Mouse (Mus musculus) MEL (cell line): ENCODE results near the gene Pex14. TPM values are rescaled to one million over a fixed set of nuclear protein-coding genes. Genes with fewer than 3 reads are reported as not detected.

Experiments
- DNase-seq: peaks from one replicate; pipeline ENCODE4 v3.0.0; 2011; ENCODE audit warnings: low read depth, low spot score
- H3K27ac ChIP-seq: 2 replicates; pipeline ENCODE4 v1.5.1; 2012; ENCODE audit warnings: low read depth, mild to moderate bottlenecking, control low read depth, low read length, moderate library complexity; ENCODE audit not compliant: control insufficient read depth
- H3K27me3 ChIP-seq, 2 experiments: fragments of 150-350 bp in 1 of 2; sonication (generic) in 1 of 2; 2 replicates each; pipeline ENCODE4 v1.6.1; 2012; ENCODE audit warnings: low read length in 2 of 2, mild to moderate bottlenecking in 2 of 2, improper control_type of control experiment in 1 of 2, moderate library complexity in 1 of 2; ENCODE audit not compliant: insufficient read depth in 2 of 2, control insufficient read depth in 1 of 2
- H3K36me3 ChIP-seq, 2 experiments: 2 replicates each; pipeline ENCODE4 v1.6.1; 2012 to 2014; ENCODE audit warnings: low read length in 2 of 2, improper control_type of control experiment in 1 of 2, inconsistent platforms in 1 of 2, mild to moderate bottlenecking in 1 of 2; ENCODE audit not compliant: insufficient read depth in 2 of 2, control insufficient read depth in 1 of 2
- H3K4me1 ChIP-seq, 2 experiments: fragments of 150-350 bp in 1 of 2; sonication (generic) in 1 of 2; 2 replicates each; pipeline ENCODE4 v1.6.1; 2012; ENCODE audit warnings: low read length in 2 of 2, improper control_type of control experiment in 1 of 2, mild to moderate bottlenecking in 1 of 2; ENCODE audit not compliant: insufficient read depth in 2 of 2, control insufficient read depth in 1 of 2
- H3K4me3 ChIP-seq, 2 experiments: fragments of 150-350 bp in 1 of 2; sonication (generic) in 1 of 2; 2 replicates each; pipeline ENCODE4 v1.5.1; 2012; ENCODE audit warnings: low read depth in 2 of 2, low read length in 2 of 2, mild to moderate bottlenecking in 2 of 2, moderate library complexity in 2 of 2, control low read depth in 1 of 2, improper control_type of control experiment in 1 of 2; ENCODE audit not compliant: control insufficient read depth in 1 of 2, insufficient read depth in 1 of 2
- H3K79me2 ChIP-seq: 2 replicates; pipeline ENCODE4 v1.6.1; 2012; ENCODE audit warnings: mild to moderate bottlenecking, low read length, moderate library complexity; ENCODE audit not compliant: control insufficient read depth, poor library complexity, insufficient read depth
- H3K9ac ChIP-seq: 2 replicates; pipeline ENCODE4 v1.6.1; 2012; ENCODE audit warnings: low read depth, mild to moderate bottlenecking, control low read depth, low read length, moderate library complexity; ENCODE audit not compliant: control insufficient read depth, poor library complexity, severe bottlenecking
- H3K9me3 ChIP-seq: fragments of 150-350 bp; sonication (generic); replicated peaks from 2 replicates; pipeline ENCODE4 v1.6.1; 2012; ENCODE audit warnings: mild to moderate bottlenecking, low read length, improper control_type of control experiment, moderate library complexity; ENCODE audit not compliant: insufficient read depth
- BHLHE40 ChIP-seq: IDR thresholded peaks from 2 replicates; pipeline ENCODE4 v1.6.1; 2012; ENCODE audit warnings: low read depth, mild to moderate bottlenecking, inconsistent platforms, low read length, improper control_type of control experiment, borderline replicate concordance
- CHD1 ChIP-seq: IDR thresholded peaks from 2 replicates; pipeline ENCODE4 v1.6.1; 2012; ENCODE audit warnings: low read depth, mild to moderate bottlenecking, inconsistent platforms, low read length, improper control_type of control experiment
- CHD2 ChIP-seq: IDR thresholded peaks from 2 replicates; pipeline ENCODE4 v1.6.1; 2011; ENCODE audit warnings: low read length, improper control_type of control experiment
- CTCF ChIP-seq, 3 experiments: IDR thresholded peaks in 2 of 3; conservative IDR thresholded peaks in 1 of 3; 2 replicates each; pipeline ENCODE4 v1.5.1; 2011 to 2012; ENCODE audit warnings: low read length in 3 of 3, low read depth in 2 of 3, mild to moderate bottlenecking in 2 of 3, improper control_type of control experiment in 1 of 3, inconsistent platforms in 1 of 3, mixed read lengths in 1 of 3, moderate library complexity in 1 of 3; ENCODE audit not compliant: control insufficient read depth in 1 of 3, insufficient read depth in 1 of 3, poor library complexity in 1 of 3, severe bottlenecking in 1 of 3
- ELF1 ChIP-seq: IDR thresholded peaks from 2 replicates; pipeline ENCODE4 v1.6.1; 2014; ENCODE audit warnings: low read depth, mild to moderate bottlenecking, inconsistent platforms, low read length, improper control_type of control experiment, moderate library complexity
- EP300 ChIP-seq, 2 experiments: IDR thresholded peaks; 2 replicates each; pipeline ENCODE4 v1.6.1; 2011; ENCODE audit warnings: improper control_type of control experiment in 2 of 2, low read length in 2 of 2, low read depth in 1 of 2, mild to moderate bottlenecking in 1 of 2
- GATA1 ChIP-seq: IDR thresholded peaks from 2 replicates; pipeline ENCODE4 v1.6.1; 2011; ENCODE audit warnings: low read depth, low read length, improper control_type of control experiment
- HCFC1 ChIP-seq: IDR thresholded peaks from 2 replicates; pipeline ENCODE4 v1.6.1; 2012; ENCODE audit warnings: low read depth, mild to moderate bottlenecking, inconsistent platforms, low read length, improper control_type of control experiment, moderate library complexity
- KAT2A ChIP-seq: conservative IDR thresholded peaks from 2 replicates; pipeline ENCODE4 v1.6.1; 2012; ENCODE audit warnings: low read depth, low read length, improper control_type of control experiment, inconsistent platforms
- MEF2A ChIP-seq: IDR thresholded peaks from 2 replicates; pipeline ENCODE4 v1.6.1; 2014; ENCODE audit warnings: low read depth, mild to moderate bottlenecking, inconsistent platforms, low read length, improper control_type of control experiment; ENCODE audit not compliant: poor library complexity, insufficient replicate concordance, severe bottlenecking; ENCODE audit errors: extremely low read depth
- MYC ChIP-seq: IDR thresholded peaks from 2 replicates; pipeline ENCODE4 v1.6.1; 2011; ENCODE audit warnings: low read depth, mild to moderate bottlenecking, low read length, improper control_type of control experiment, moderate library complexity
- NELFE ChIP-seq: IDR thresholded peaks from 2 replicates; pipeline ENCODE4 v1.6.1; 2011; ENCODE audit warnings: low read depth, low read length, improper control_type of control experiment
- NRF1 ChIP-seq: IDR thresholded peaks from 2 replicates; pipeline ENCODE4 v1.6.1; 2014; ENCODE audit warnings: low read depth, mild to moderate bottlenecking, inconsistent platforms, low read length, improper control_type of control experiment, moderate library complexity; ENCODE audit not compliant: poor library complexity, insufficient read depth, severe bottlenecking
- POLR2A ChIP-seq, 2 experiments: IDR thresholded peaks; 2 replicates each; pipeline ENCODE4 v1.6.1; 2011 to 2012; ENCODE audit warnings: low read length in 2 of 2, mild to moderate bottlenecking in 2 of 2, control low read depth in 1 of 2, improper control_type of control experiment in 1 of 2, low read depth in 1 of 2, moderate library complexity in 1 of 2; ENCODE audit not compliant: control insufficient read depth in 1 of 2, insufficient read depth in 1 of 2, poor library complexity in 1 of 2
- POLR2AphosphoS5 ChIP-seq: IDR thresholded peaks from 2 replicates; pipeline ENCODE4 v1.6.1; 2012; ENCODE audit warnings: low read depth, borderline replicate concordance, mild to moderate bottlenecking, inconsistent platforms, low read length, moderate library complexity, mixed read lengths
- RAD21 ChIP-seq: IDR thresholded peaks from 2 replicates; pipeline ENCODE4 v1.6.1; 2011; ENCODE audit warnings: mild to moderate bottlenecking, low read depth, low read length, improper control_type of control experiment
- SIN3A ChIP-seq: IDR thresholded peaks from 2 replicates; pipeline ENCODE4 v1.6.1; 2012; ENCODE audit warnings: low read length, improper control_type of control experiment, inconsistent platforms
- SMC3 ChIP-seq: IDR thresholded peaks from 2 replicates; pipeline ENCODE4 v1.6.1; 2011; ENCODE audit warnings: low read depth, low read length, improper control_type of control experiment
- TBP ChIP-seq: IDR thresholded peaks from 2 replicates; pipeline ENCODE4 v1.8.0; 2011; ENCODE audit warnings: low read depth, low read length, improper control_type of control experiment
- TCF12 ChIP-seq: IDR thresholded peaks from 2 replicates; pipeline ENCODE4 v1.6.1; 2014; ENCODE audit warnings: low read depth, mild to moderate bottlenecking, inconsistent platforms, low read length, improper control_type of control experiment, moderate library complexity
- USF1 ChIP-seq: IDR thresholded peaks from 2 replicates; pipeline ENCODE4 v1.6.1; 2014; ENCODE audit warnings: low read depth, mild to moderate bottlenecking, inconsistent platforms, low read length, improper control_type of control experiment, moderate library complexity
- USF2 ChIP-seq, 2 experiments: IDR thresholded peaks; 2 replicates each; pipeline ENCODE4 v1.6.1; 2011 to 2012; ENCODE audit warnings: improper control_type of control experiment in 2 of 2, low read length in 2 of 2, borderline replicate concordance in 1 of 2, inconsistent platforms in 1 of 2, low read depth in 1 of 2, mild to moderate bottlenecking in 1 of 2; ENCODE audit not compliant: insufficient read depth in 1 of 2
- ZC3H11A ChIP-seq: IDR thresholded peaks from 2 replicates; pipeline ENCODE4 v1.6.1; 2012; ENCODE audit warnings: low read depth, mild to moderate bottlenecking, inconsistent platforms, low read length, improper control_type of control experiment
- ZKSCAN1 ChIP-seq: IDR thresholded peaks from 2 replicates; pipeline ENCODE4 v1.6.1; 2012; ENCODE audit warnings: low read depth, mild to moderate bottlenecking, inconsistent platforms, low read length, improper control_type of control experiment, moderate library complexity
- ZMIZ1 ChIP-seq: IDR thresholded peaks from 2 replicates; pipeline ENCODE4 v1.6.1; 2012; ENCODE audit warnings: low read depth, mild to moderate bottlenecking, inconsistent platforms, low read length, improper control_type of control experiment, moderate library complexity
- polyA plus RNA-seq, 2 experiments: library from polyadenylated mRNA; stranded (reverse) in 1 of 2; unstranded in 1 of 2; fragments of >175 nt in 1 of 2; fragments of >200 nt in 1 of 2; gene quantifications; 2 replicates each; pipeline versions ENCODE4 v1.2.1 to v1.2.4; 2012; ENCODE audit warnings: low replicate concordance in 2 of 2, low read depth in 1 of 2; ENCODE audit not compliant: insufficient read length in 2 of 2, insufficient read depth in 1 of 2, missing spikeins in 1 of 2
- total RNA-seq: library from RNA; depleted of rRNA; stranded (reverse); fragments of 300-350 nt; gene quantifications from 2 replicates; pipeline ENCODE4 v1.2.3, GENCODE M21; 2012

Pex14 gene
- total and polyA plus RNA-seq, 3 experiments, result 38.3 to 49.2 TPM; not detected in 1

- H3K36me3 ChIP-seq, result no peaks in the 10 kb centered on the region
- no peaks in the 10 kb centered on the region for H3K27me3 ChIP-seq
- H3K79me2 ChIP-seq, result no peaks in the 10 kb centered on the region
- no peak overlapping the region for H3K9ac ChIP-seq
- H3K27ac ChIP-seq, result no peak overlapping the region
- no peak for DNase-seq
- H3K4me1 ChIP-seq, result no peaks in the 10 kb centered on the region
- TF ChIP-seq TCF12, result no peak
- TF ChIP-seq, all 39 proteins: peak for 0
- Histone ChIP-seq H3K4me3 (no peak overlapping the region), H3K9me3 (no peaks in the 10 kb centered on the region)
These were observed 78.7 kb downstream of the Pex14 start for GRCm38 (mm10) chr4:149021021-149021420.

GRCm38 (mm10) chr4:149019456-149019855, 80.2 kb downstream of the Pex14 start:
- no peak for TF ChIP-seq GATA1
- no peak for TF ChIP-seq USF2 (IDR thresholded peaks at IDR 0.05; ENCODE audit: borderline replicate concordance in 1 of 2, insufficient read depth in 1 of 2, low read depth in 1 of 2, low read length in 2 of 2)
- no peak for TF ChIP-seq HCFC1
- H3K27ac ChIP-seq, result no peak overlapping the region
- H3K36me3 ChIP-seq, result no peaks in the 10 kb centered on the region
- no peak overlapping the region for H3K9ac ChIP-seq
- H3K79me2 ChIP-seq, result no peaks in the 10 kb centered on the region
- no peaks in the 10 kb centered on the region for H3K27me3 ChIP-seq
- no peaks in the 10 kb centered on the region for H3K4me1 ChIP-seq
- no peak overlapping the region for H3K4me3 ChIP-seq
- no peaks in the 10 kb centered on the region for H3K9me3 ChIP-seq
- DNase-seq, result no peak

- Histone ChIP-seq H3K36me3 (peaks cover 0 to 18% of the 10 kb centered on the region in 2 experiments; a peak in 2 of 4 replicates), H3K79me2 (no peaks in the 10 kb centered on the region), H3K27me3 (no peaks in the 10 kb centered on the region), H3K9ac (no peak overlapping the region), H3K27ac (peak overlapping the region; percentile 88), H3K9me3 (no peaks in the 10 kb centered on the region), H3K4me1 (peaks cover 9 to 12% of the 10 kb centered on the region in 2 experiments; a peak in 2 of 4 replicates), H3K4me3 (peak overlapping the region in 1 of 2 experiments; percentile 5; a peak in 1 of 4 replicates)
- peak; percentile 85 for DNase-seq
- TF ChIP-seq ZMIZ1, result no peak
- TF ChIP-seq HCFC1, result no peak
- TF ChIP-seq CTCF (IDR thresholded peaks at IDR 0.05 in 2 of 3, conservative IDR thresholded peaks at IDR 0.05 in 1 of 3; ENCODE audit: control insufficient read depth in 1 of 3, insufficient read depth in 1 of 3, low read depth in 2 of 3, low read length in 3 of 3, poor library complexity in 1 of 3, severe bottlenecking in 1 of 3), result no peak
- peak; percentile 86 for TF ChIP-seq MYC
- peak; percentile 35; the same call in 1 of the 2 replicates for TF ChIP-seq SIN3A
- TF ChIP-seq CHD2, result no peak
- TF ChIP-seq POLR2A (IDR thresholded peaks at IDR 0.05; ENCODE audit: control insufficient read depth in 1 of 2, insufficient read depth in 1 of 2, low read depth in 1 of 2, low read length in 2 of 2, poor library complexity in 1 of 2), result no peak
- peak; percentile 71; the same call in 1 of the 2 replicates for TF ChIP-seq GATA1
- no peak for TF ChIP-seq NRF1
- no peak for TF ChIP-seq ELF1
- TF ChIP-seq USF2 (IDR thresholded peaks at IDR 0.05; ENCODE audit: borderline replicate concordance in 1 of 2, insufficient read depth in 1 of 2, low read depth in 1 of 2, low read length in 2 of 2), result no peak
- 0 out of 2 replicates have a peak, but pooled peaks have one; percentile 6 for TF ChIP-seq NELFE
- TF ChIP-seq USF1, result no peak
- TF ChIP-seq CHD1, result no peak
- TF ChIP-seq ZKSCAN1, result no peak
- TF ChIP-seq MEF2A, result no peak
- TF ChIP-seq ZC3H11A, result no peak
- no peak for TF ChIP-seq POLR2AphosphoS5
- no peak for TF ChIP-seq TBP
- no peak for TF ChIP-seq BHLHE40
- no peak for TF ChIP-seq SMC3
- TF ChIP-seq TCF12, result peak; percentile 72
- TF ChIP-seq RAD21, result no peak
- peak; percentile 62 to 88; a peak in 3 of 4 replicates for TF ChIP-seq EP300 (IDR thresholded peaks at IDR 0.05; ENCODE audit: low read depth in 1 of 2, low read length in 2 of 2)
- TF ChIP-seq KAT2A, result no peak
These were observed 92.9 kb downstream of the Pex14 start for GRCm38 (mm10) chr4:149006756-149007155.
